Comparison of ENCODE assay signal across 21 mouse cellular contexts in the genomic region with DNA sequence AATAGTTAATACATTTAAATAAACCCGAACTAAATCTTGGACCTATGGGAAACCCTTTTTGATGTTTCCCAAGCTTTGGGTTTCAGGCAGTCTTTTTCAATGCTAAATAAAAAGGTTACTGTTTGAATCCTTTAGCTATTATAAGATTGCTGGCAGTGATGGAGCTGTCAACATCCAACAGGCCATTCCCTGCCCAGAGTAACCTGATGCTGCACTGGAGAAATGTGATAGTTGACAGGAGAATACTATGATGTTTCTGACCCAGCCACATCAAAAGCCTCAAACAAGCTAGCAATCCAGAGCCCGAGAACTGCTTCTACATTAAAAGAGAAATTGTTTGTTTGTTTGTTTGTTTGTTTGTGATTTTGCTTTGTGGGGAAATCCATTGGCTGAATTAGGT.
"Had no signal": no experiment of that assay in that cellular context is flagged by ENCODE, and none has a peak within 500 bp of the region (broad histone marks: within the 10 kb centered on the region; RNA-seq: fewer than 3 reads in every experiment).

No protein-coding gene starts in this region.

- H3K9me3 ChIP-seq: kidney, embryonic 15.5 days; limb, embryonic 12.5 days; limb, embryonic 15.5 days; midbrain, embryonic 13.5 days; stomach, embryonic 15.5 days had no signal

- ATAC-seq: liver, postnatal 0 days; lung, postnatal 0 days; midbrain, embryonic 13.5 days had no signal

- H3K4me1 ChIP-seq: kidney, embryonic 15.5 days; limb, embryonic 15.5 days; midbrain, embryonic 13.5 days; stomach, embryonic 15.5 days had no signal

- DNase-seq: kidney, adult 8-10 months; kidney, postnatal 10 days; kidney, postnatal 36 days; layer of hippocampus, postnatal 36 days; liver, postnatal 0 days; lung, embryonic 14.5 days; right cerebral cortex, adult 18-20 months; right cerebral cortex, postnatal 14 days; right cerebral cortex, postnatal 4 days; spleen, adult 18-20 months; thymus, postnatal 25 days had no signal

- H3K27me3 ChIP-seq: kidney, embryonic 15.5 days; limb, embryonic 12.5 days; limb, embryonic 15.5 days; midbrain, embryonic 13.5 days; stomach, embryonic 15.5 days had no signal

- H3K9ac ChIP-seq: kidney, embryonic 15.5 days; limb, embryonic 12.5 days; limb, embryonic 15.5 days; liver, embryonic 14.5 days; liver, postnatal 0 days; lung, embryonic 14.5 days; midbrain, embryonic 13.5 days; stomach, embryonic 15.5 days had no signal

- H3K4me3 ChIP-seq: kidney, embryonic 15.5 days; left cerebral cortex, adult 2 months; limb, embryonic 12.5 days; limb, embryonic 15.5 days; midbrain, embryonic 13.5 days; stomach, embryonic 15.5 days had no signal

- H3K36me3 ChIP-seq: kidney, embryonic 15.5 days; limb, embryonic 12.5 days; limb, embryonic 15.5 days; midbrain, embryonic 13.5 days; stomach, embryonic 15.5 days had no signal

- H3K4me2 ChIP-seq: kidney, embryonic 15.5 days; limb, embryonic 12.5 days; limb, embryonic 15.5 days; liver, embryonic 11.5 days; lung, embryonic 14.5 days; midbrain, embryonic 13.5 days; stomach, embryonic 15.5 days had no signal

- H3K27ac ChIP-seq: kidney, embryonic 15.5 days; left cerebral cortex, adult 2 months; limb, embryonic 12.5 days; limb, embryonic 15.5 days; liver, embryonic 14.5 days; macrophage; midbrain, embryonic 13.5 days; stomach, embryonic 15.5 days had no signal
